ENCODE assay signal across 18 mouse cellular contexts in genomic region chrX:70328530-70329143, GRCm38 (mm10). TPM values are rescaled to one million over a fixed set of nuclear protein-coding genes. Genes with fewer than 3 reads are reported as not detected.
A peak's percentile ranks its signal among the peaks of the same experiment; 100 is the strongest.
DNase-seq lines count a peak whose midpoint lies in the region; ATAC-seq lines count a peak whose summit lies in the region.
"Had no signal": no experiment of that assay in that cellular context is flagged by ENCODE, and none has a peak within 500 bp of the region (broad histone marks: within the 10 kb centered on the region; RNA-seq: fewer than 3 reads in every experiment).

No protein-coding gene starts in this region.

- no peak overlapping the region for H3K9ac ChIP-seq in forebrain, embryonic 15.5 days (replicated peaks)
- H3K9ac ChIP-seq in forebrain, embryonic 11.5 days (ENCODE audit: low read length), result no peak overlapping the region
- H3K9ac ChIP-seq in midbrain, embryonic 13.5 days (replicated peaks), result no peak overlapping the region
- no peak overlapping the region for H3K9ac ChIP-seq in midbrain, embryonic 11.5 days (ENCODE audit: low read length)
- H3K9ac ChIP-seq in forebrain, embryonic 16.5 days (replicated peaks; ENCODE audit: low read depth, low read length), result no peak overlapping the region
- no peak overlapping the region for H3K9ac ChIP-seq in midbrain, embryonic 15.5 days
- H3K9ac ChIP-seq: heart, embryonic 13.5 days; lung, embryonic 14.5 days; neural tube, embryonic 15.5 days had no signal

- no peaks in the 10 kb centered on the region for H3K9me3 ChIP-seq in forebrain, embryonic 15.5 days
- H3K9me3 ChIP-seq in forebrain, embryonic 11.5 days (ENCODE audit: control insufficient read depth, low read length), result no peaks in the 10 kb centered on the region
- no peaks in the 10 kb centered on the region for H3K9me3 ChIP-seq in midbrain, embryonic 13.5 days
- H3K9me3 ChIP-seq in midbrain, embryonic 11.5 days (ENCODE audit: control insufficient read depth, low read length), result no peaks in the 10 kb centered on the region
- H3K9me3 ChIP-seq in forebrain, embryonic 16.5 days (ENCODE audit: control insufficient read depth, low read length), result no peaks in the 10 kb centered on the region
- no peaks in the 10 kb centered on the region for H3K9me3 ChIP-seq in midbrain, embryonic 15.5 days
- H3K9me3 ChIP-seq: heart, embryonic 13.5 days; neural tube, embryonic 15.5 days had no signal

- 29% methylated on average over 2 of the region's 2 CpGs for WGBS in forebrain, embryonic 15.5 days
- WGBS in forebrain, embryonic 11.5 days, result 60% methylated on average over 2 of the region's 2 CpGs
- WGBS in midbrain, embryonic 13.5 days, result 52% methylated on average over 2 of the region's 2 CpGs
- 58% methylated on average over 2 of the region's 2 CpGs for WGBS in midbrain, embryonic 11.5 days
- 29% methylated on average over 2 of the region's 2 CpGs for WGBS in forebrain, embryonic 16.5 days
- 55% methylated on average over 2 of the region's 2 CpGs for WGBS in midbrain, embryonic 15.5 days

- ATAC-seq in forebrain, embryonic 15.5 days (replicated peaks), result peak; percentile 79
- ATAC-seq in forebrain, embryonic 11.5 days (replicated peaks; ENCODE audit: low FRiP score), result no peak
- ATAC-seq in midbrain, embryonic 13.5 days, result peak; percentile 57; the same call in 1 of the 2 replicates
- no peak for ATAC-seq in midbrain, embryonic 11.5 days (ENCODE audit: low FRiP score)
- ATAC-seq in forebrain, embryonic 16.5 days, result peak; percentile 78
- peak; percentile 28; the same call in 1 of the 2 replicates for ATAC-seq in midbrain, embryonic 15.5 days (replicated peaks)

- H3K27me3 ChIP-seq in forebrain, embryonic 15.5 days, result no peaks in the 10 kb centered on the region
- no peaks in the 10 kb centered on the region for H3K27me3 ChIP-seq in forebrain, embryonic 11.5 days (ENCODE audit: control insufficient read depth, insufficient read depth, low read length)
- no peaks in the 10 kb centered on the region for H3K27me3 ChIP-seq in midbrain, embryonic 13.5 days
- H3K27me3 ChIP-seq in midbrain, embryonic 11.5 days (ENCODE audit: control insufficient read depth, insufficient read depth, low read length), result no peaks in the 10 kb centered on the region
- H3K27me3 ChIP-seq in forebrain, embryonic 16.5 days (replicated peaks; ENCODE audit: control insufficient read depth, insufficient read depth, low read length), result no peaks in the 10 kb centered on the region
- no peaks in the 10 kb centered on the region for H3K27me3 ChIP-seq in midbrain, embryonic 15.5 days (replicated peaks)
- H3K27me3 ChIP-seq: heart, embryonic 13.5 days; neural tube, embryonic 15.5 days had no signal

- H3K4me1 ChIP-seq in forebrain, embryonic 15.5 days, result 0 out of 2 replicates have a peak, but pooled peaks cover 7% of the 10 kb centered on the region
- no peaks in the 10 kb centered on the region for H3K4me1 ChIP-seq in forebrain, embryonic 11.5 days (replicated peaks; ENCODE audit: control insufficient read depth, insufficient read depth, low read length)
- H3K4me1 ChIP-seq in midbrain, embryonic 13.5 days (replicated peaks), result no peaks in the 10 kb centered on the region
- no peaks in the 10 kb centered on the region for H3K4me1 ChIP-seq in midbrain, embryonic 11.5 days (ENCODE audit: control insufficient read depth, insufficient read depth, low read length)
- H3K4me1 ChIP-seq in forebrain, embryonic 16.5 days (replicated peaks; ENCODE audit: control insufficient read depth, insufficient read depth, low read length), result no peaks in the 10 kb centered on the region
- no peaks in the 10 kb centered on the region for H3K4me1 ChIP-seq in midbrain, embryonic 15.5 days
- H3K4me1 ChIP-seq: heart, embryonic 13.5 days had no signal

- H3K4me2 ChIP-seq in forebrain, embryonic 15.5 days (replicated peaks), result no peak overlapping the region
- H3K4me2 ChIP-seq in forebrain, embryonic 11.5 days (ENCODE audit: low read depth, low read length, severe bottlenecking), result no peak overlapping the region
- H3K4me2 ChIP-seq in midbrain, embryonic 13.5 days (replicated peaks), result no peak overlapping the region
- H3K4me2 ChIP-seq in midbrain, embryonic 11.5 days, result no peak overlapping the region
- no peak overlapping the region for H3K4me2 ChIP-seq in forebrain, embryonic 16.5 days (ENCODE audit: low read length)
- H3K4me2 ChIP-seq in midbrain, embryonic 15.5 days, result no peak overlapping the region
- H3K4me2 ChIP-seq: heart, embryonic 13.5 days; lung, embryonic 14.5 days; neural tube, embryonic 15.5 days had no signal

- no peak for DNase-seq in forebrain, embryonic 11.5 days (ENCODE audit: low spot score)
- no peak for DNase-seq in midbrain, embryonic 11.5 days (ENCODE audit: low spot score, missing footprints)
- DNase-seq in ovary, adult 18-20 months (ENCODE audit: low spot score), result no peak
- no peak for DNase-seq in urinary bladder, postnatal 14 days (ENCODE audit: low spot score)
- DNase-seq: B cell, adult 2 months; cerebellum, adult 9-11 months; embryo, embryonic 11 days; heart, postnatal 4 days; kidney, adult 11 months; kidney, postnatal 14 days; lung, embryonic 14.5 days; right cerebral cortex, postnatal 25 days had no signal

- H3K36me3 ChIP-seq in forebrain, embryonic 15.5 days, result no peaks in the 10 kb centered on the region
- H3K36me3 ChIP-seq in forebrain, embryonic 11.5 days (ENCODE audit: control insufficient read depth, insufficient read depth, low read length), result no peaks in the 10 kb centered on the region
- no peaks in the 10 kb centered on the region for H3K36me3 ChIP-seq in midbrain, embryonic 13.5 days
- no peaks in the 10 kb centered on the region for H3K36me3 ChIP-seq in midbrain, embryonic 11.5 days (ENCODE audit: control insufficient read depth, insufficient read depth, low read length)
- no peaks in the 10 kb centered on the region for H3K36me3 ChIP-seq in forebrain, embryonic 16.5 days (ENCODE audit: control insufficient read depth, insufficient read depth)
- H3K36me3 ChIP-seq in midbrain, embryonic 15.5 days (replicated peaks), result no peaks in the 10 kb centered on the region
- H3K36me3 ChIP-seq: heart, embryonic 13.5 days; neural tube, embryonic 15.5 days had no signal

- H3K4me3 ChIP-seq in forebrain, embryonic 15.5 days, result no peak overlapping the region
- no peak overlapping the region for H3K4me3 ChIP-seq in forebrain, embryonic 11.5 days (ENCODE audit: low read depth, low read length)
- no peak overlapping the region for H3K4me3 ChIP-seq in midbrain, embryonic 13.5 days (replicated peaks)
- H3K4me3 ChIP-seq in midbrain, embryonic 11.5 days (ENCODE audit: low read depth, low read length), result no peak overlapping the region
- H3K4me3 ChIP-seq in forebrain, embryonic 16.5 days (replicated peaks; ENCODE audit: low read length), result no peak overlapping the region
- no peak overlapping the region for H3K4me3 ChIP-seq in midbrain, embryonic 15.5 days
- H3K4me3 ChIP-seq: heart, embryonic 13.5 days; neural tube, embryonic 15.5 days had no signal

- peak overlapping the region; percentile 27; the same call in 1 of the 2 replicates for H3K27ac ChIP-seq in forebrain, embryonic 15.5 days (replicated peaks)
- H3K27ac ChIP-seq in forebrain, embryonic 11.5 days (ENCODE audit: low read depth, low read length), result no peak overlapping the region
- no peak overlapping the region for H3K27ac ChIP-seq in midbrain, embryonic 13.5 days
- no peak overlapping the region for H3K27ac ChIP-seq in midbrain, embryonic 11.5 days (ENCODE audit: low read depth, low read length)
- peak overlapping the region; percentile 48; the same call in 1 of the 2 replicates for H3K27ac ChIP-seq in forebrain, embryonic 16.5 days (ENCODE audit: low read length)
- H3K27ac ChIP-seq in midbrain, embryonic 15.5 days, result no peak overlapping the region
- H3K27ac ChIP-seq: heart, embryonic 13.5 days; neural tube, embryonic 15.5 days had no signal

RNA-seq across cellular contexts. Expression of gene Ids, which starts 36.2 kb away (rescaled TPM):
- polyA plus RNA-seq in forebrain, embryonic 15.5 days (2015; fragmentation: Nextera tagmentation; extraction: Ambion mirVana), result 14.8 and 16.4 TPM in 2 replicates
- 2.6 and 2.7 TPM in 2 replicates for polyA plus RNA-seq in forebrain, embryonic 11.5 days (2014; fragmentation: Nextera tagmentation; extraction: Ambion mirVana)
- 11.3 and 14.2 TPM in 2 replicates for polyA plus RNA-seq in midbrain, embryonic 13.5 days (2015; fragmentation: Nextera tagmentation; extraction: Ambion mirVana)
- 3.0 and 3.8 TPM in 2 replicates for polyA plus RNA-seq in midbrain, embryonic 11.5 days (2014; fragmentation: Nextera tagmentation; extraction: Ambion mirVana)
- 16.1 and 16.8 TPM in 2 replicates for polyA plus RNA-seq in forebrain, embryonic 16.5 days (2015; fragmentation: Nextera tagmentation; extraction: Ambion mirVana)
- polyA plus RNA-seq in midbrain, embryonic 15.5 days (2015; fragmentation: Nextera tagmentation; extraction: Ambion mirVana), result 16.5 and 16.9 TPM in 2 replicates

RNA-seq across cellular contexts. Expression of gene 1110012L19Rik, which starts 57.0 kb away (rescaled TPM):
- 37.2 and 39.3 TPM in 2 replicates for polyA plus RNA-seq in forebrain, embryonic 15.5 days (2015; fragmentation: Nextera tagmentation; extraction: Ambion mirVana)
- 22.3 and 26.5 TPM in 2 replicates for polyA plus RNA-seq in forebrain, embryonic 11.5 days (2014; fragmentation: Nextera tagmentation; extraction: Ambion mirVana)
- polyA plus RNA-seq in midbrain, embryonic 13.5 days (2015; fragmentation: Nextera tagmentation; extraction: Ambion mirVana), result 33.9 and 36.2 TPM in 2 replicates
- polyA plus RNA-seq in midbrain, embryonic 11.5 days (2014; fragmentation: Nextera tagmentation; extraction: Ambion mirVana), result 32.4 and 32.8 TPM in 2 replicates
- polyA plus RNA-seq in forebrain, embryonic 16.5 days (2015; fragmentation: Nextera tagmentation; extraction: Ambion mirVana), result 39.1 and 42.6 TPM in 2 replicates
- polyA plus RNA-seq in midbrain, embryonic 15.5 days (2015; fragmentation: Nextera tagmentation; extraction: Ambion mirVana), result 35.3 and 40.2 TPM in 2 replicates

Comparison
In these comparisons a context has a peak if more than half of its experiments do, and no peak if none do; other contexts are left out.
1. ATAC-seq: peak in forebrain, embryonic 15.5 days (single experiment), midbrain, embryonic 13.5 days (single experiment), forebrain, embryonic 16.5 days (single experiment) and midbrain, embryonic 15.5 days (single experiment); none in forebrain, embryonic 11.5 days (single experiment) and midbrain, embryonic 11.5 days (single experiment).
2. H3K27ac ChIP-seq: peak in forebrain, embryonic 15.5 days (single experiment) and forebrain, embryonic 16.5 days (single experiment); none in forebrain, embryonic 11.5 days (single experiment), midbrain, embryonic 13.5 days (single experiment), midbrain, embryonic 11.5 days (single experiment) and midbrain, embryonic 15.5 days (single experiment).